Mouse (Mus musculus) lung, embryonic 14.5 days (tissue): Measurements from ENCODE around the gene Nox3. TPM values are rescaled to one million over a fixed set of nuclear protein-coding genes. Genes with fewer than 3 reads are reported as not detected.

Experiments
- ATAC-seq: fragments of 200-750 bp; cut with Nextera tagmentation; 2 replicates; pipeline ENCODE4 v1.8.0; 2017; ENCODE audit warnings: mild to moderate bottlenecking, moderate TSS enrichment, moderate library complexity; ENCODE audit not compliant: insufficient read depth
- DNase-seq: peaks from one replicate; pipeline ENCODE4 v3.0.0-alpha.2; 2015
- H3K27ac ChIP-seq: fragments of 300-500 bp; sonication (generic); 2 replicates; pipeline ENCODE4 v1.5.1; 2014; ENCODE audit warnings: low read depth, mild to moderate bottlenecking, moderate library complexity
- H3K27me3 ChIP-seq: fragments of 300-500 bp; sonication (generic); 2 replicates; pipeline ENCODE4 v1.6.1; 2014; ENCODE audit warnings: low read length, control low read depth; ENCODE audit not compliant: insufficient read depth
- H3K36me3 ChIP-seq: fragments of 300-500 bp; sonication (generic); 2 replicates; pipeline ENCODE4 v1.6.1; 2014; ENCODE audit warnings: control low read depth; ENCODE audit not compliant: insufficient read depth
- H3K4me1 ChIP-seq: fragments of 300-500 bp; sonication (generic); 2 replicates; pipeline ENCODE4 v1.6.1; 2014; ENCODE audit warnings: antibody characterized with exemption, control low read depth; ENCODE audit not compliant: insufficient read depth
- H3K4me2 ChIP-seq: fragments of 300-500 bp; sonication (generic); 2 replicates; pipeline ENCODE4 v1.6.1; 2014; ENCODE audit warnings: mild to moderate bottlenecking
- H3K4me3 ChIP-seq: fragments of 300-500 bp; sonication (generic); 2 replicates; pipeline ENCODE4 v1.5.1; 2014; ENCODE audit warnings: low read depth, low read length
- H3K9ac ChIP-seq: fragments of 300-500 bp; sonication (generic); 2 replicates; pipeline ENCODE4 v1.6.1; 2014
- H3K9me3 ChIP-seq: fragments of 300-500 bp; sonication (generic); 2 replicates; pipeline ENCODE4 v1.6.1; 2016; ENCODE audit warnings: low read depth, low read length, control low read depth
- CTCF ChIP-seq: IDR thresholded peaks from 2 replicates; pipeline ENCODE4 v1.5.1; 2016; ENCODE audit warnings: antibody characterized with exemption, low read depth
- WGBS: fragments of 180-500 bp; shearing (Covaris S2); extraction: QIAGEN DNeasy Blood & Tissue Kit; methylation state at CpG from one replicate; pipeline ENCODE4 v1.1.7; 2014; 5-methylcytosine and 5-hydroxymethylcytosine counted together
- polyA plus RNA-seq: library from polyadenylated mRNA; unstranded; fragments of >200 nt; fragmentation: Nextera tagmentation; extraction: Ambion mirVana; gene quantifications from 2 replicates; pipeline ENCODE4 v1.2.1, GENCODE M21; 2014

Gene Nox3
- not detected in 2 replicates for polyA plus RNA-seq

DNA sequence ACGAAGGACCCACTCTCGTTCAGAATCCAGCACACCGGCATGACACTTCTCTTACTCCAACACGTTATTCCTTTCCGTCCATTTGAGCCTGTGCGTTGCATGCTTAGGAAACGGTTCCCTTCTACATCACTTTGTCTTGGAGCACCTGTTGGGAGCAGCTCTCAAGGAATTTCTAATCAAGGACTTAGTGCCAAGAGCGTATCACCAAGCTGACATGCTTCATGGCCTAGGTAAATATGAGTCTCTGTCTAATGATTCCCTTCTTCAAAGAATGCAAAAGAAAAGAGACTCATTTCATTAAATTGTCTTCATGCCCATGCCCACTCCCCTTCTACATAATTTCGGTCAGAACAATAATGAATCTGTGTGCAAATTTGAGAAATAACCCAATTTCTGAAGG, at the start of gene Nox3:
Gene Nox3, minus strand, starts transcription at position 101 of the 400 bp plus-strand sequence.
- TF ChIP-seq CTCF: no peak
- H3K9me3 ChIP-seq: no peaks in the 10 kb centered on the region
- no peaks in the 10 kb centered on the region for H3K27me3 ChIP-seq
- WGBS: 90% methylated on average over 9 of the region's 9 CpGs
- H3K27ac ChIP-seq: no peak within 1 kb of the TSS
- ATAC-seq: no peak
- H3K36me3 ChIP-seq: no peaks in the 10 kb centered on the region
- no peak within 1 kb of the TSS for H3K4me3 ChIP-seq
- no peak within 1 kb of the TSS for H3K4me2 ChIP-seq
- H3K4me1 ChIP-seq: no peaks in the 10 kb centered on the region
- no peak within 1 kb of the TSS for H3K9ac ChIP-seq
- no peak for DNase-seq

DNA sequence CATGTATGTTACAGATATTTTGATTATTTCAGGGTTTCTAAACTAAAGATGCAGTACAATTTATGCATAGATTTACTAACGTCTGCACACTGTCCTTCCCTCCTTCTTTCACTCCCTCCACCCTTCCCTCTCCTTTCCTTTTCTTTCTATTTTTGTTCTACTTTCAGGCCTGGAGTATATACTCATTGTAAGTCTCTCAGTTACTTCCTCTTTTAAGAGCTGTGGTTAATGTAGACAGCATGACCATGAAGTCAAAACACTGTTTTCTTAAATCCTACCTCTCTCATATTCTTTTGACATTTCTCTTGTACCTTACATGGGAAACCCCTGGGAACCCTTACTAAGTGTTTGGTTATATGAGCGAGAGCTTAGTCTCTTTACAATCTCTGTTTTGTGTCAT, 48.3 kb upstream of the Nox3 start:
- ATAC-seq (no peak), DNase-seq (no peak)
- 60% methylated on average over 2 of the region's 2 CpGs for WGBS
- Histone ChIP-seq H3K9me3 (no peaks in the 10 kb centered on the region), H3K4me1 (no peaks in the 10 kb centered on the region), H3K4me2 (no peak overlapping the region), H3K27ac (no peak overlapping the region), H3K27me3 (no peaks in the 10 kb centered on the region), H3K4me3 (no peak overlapping the region), H3K9ac (no peak overlapping the region), H3K36me3 (no peaks in the 10 kb centered on the region)
- TF ChIP-seq CTCF: no peak

DNA sequence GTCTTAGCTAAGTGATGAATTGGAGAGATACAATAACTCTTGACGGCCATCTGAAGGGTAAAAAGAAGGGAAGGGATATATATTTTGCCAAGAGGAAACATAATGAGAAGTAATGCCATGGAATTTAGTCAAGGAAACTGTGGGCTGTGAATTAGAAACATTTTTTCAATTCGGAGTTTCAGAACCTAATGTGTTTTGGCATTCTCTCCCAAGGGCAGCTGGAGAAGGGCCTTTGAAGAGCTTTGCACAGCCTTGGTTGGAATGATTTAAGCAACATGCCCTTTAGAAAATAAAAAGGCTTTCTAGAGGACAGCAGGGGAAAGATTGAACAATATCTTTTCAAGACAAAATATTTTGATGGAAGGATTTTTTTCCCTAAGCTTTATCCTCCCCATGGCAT, 40.9 kb upstream of the Nox3 start:
- Histone ChIP-seq H3K27me3 (no peaks in the 10 kb centered on the region), H3K9ac (no peak overlapping the region), H3K4me2 (no peak overlapping the region), H3K4me3 (no peak overlapping the region), H3K27ac (no peak overlapping the region), H3K4me1 (no peaks in the 10 kb centered on the region), H3K36me3 (no peaks in the 10 kb centered on the region), H3K9me3 (no peaks in the 10 kb centered on the region)
- WGBS: 66% methylated on average over 2 of the region's 2 CpGs
- DNase-seq (peak; percentile 22), ATAC-seq (no peak)
- TF ChIP-seq CTCF: no peak

DNA sequence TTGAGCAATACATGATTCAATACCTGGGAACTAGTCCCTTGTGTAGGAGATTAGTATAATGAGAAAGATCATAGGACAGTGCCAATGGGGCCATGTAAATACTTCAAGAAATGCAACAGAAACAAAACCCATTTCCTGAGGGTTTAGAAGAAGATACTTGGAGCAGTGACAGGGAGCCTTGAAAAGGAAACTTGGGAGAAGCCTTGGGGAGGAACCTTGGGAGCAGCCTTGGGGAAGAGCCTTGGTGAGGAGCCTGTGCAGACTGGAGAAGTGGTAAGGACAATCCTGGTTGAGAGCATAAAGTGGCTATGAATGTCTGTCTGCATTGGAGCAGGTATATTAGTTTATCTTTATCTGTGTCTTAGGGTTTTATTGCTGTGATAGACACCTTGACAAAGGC, 38.2 kb upstream of the Nox3 start:
- Histone ChIP-seq H3K4me2 (no peak overlapping the region), H3K4me1 (no peaks in the 10 kb centered on the region), H3K9me3 (no peaks in the 10 kb centered on the region), H3K27me3 (no peaks in the 10 kb centered on the region), H3K9ac (no peak overlapping the region), H3K4me3 (no peak overlapping the region), H3K36me3 (no peaks in the 10 kb centered on the region), H3K27ac (no peak overlapping the region)
- DNase-seq: no peak
- ATAC-seq: no peak
- TF ChIP-seq CTCF: no peak

DNA sequence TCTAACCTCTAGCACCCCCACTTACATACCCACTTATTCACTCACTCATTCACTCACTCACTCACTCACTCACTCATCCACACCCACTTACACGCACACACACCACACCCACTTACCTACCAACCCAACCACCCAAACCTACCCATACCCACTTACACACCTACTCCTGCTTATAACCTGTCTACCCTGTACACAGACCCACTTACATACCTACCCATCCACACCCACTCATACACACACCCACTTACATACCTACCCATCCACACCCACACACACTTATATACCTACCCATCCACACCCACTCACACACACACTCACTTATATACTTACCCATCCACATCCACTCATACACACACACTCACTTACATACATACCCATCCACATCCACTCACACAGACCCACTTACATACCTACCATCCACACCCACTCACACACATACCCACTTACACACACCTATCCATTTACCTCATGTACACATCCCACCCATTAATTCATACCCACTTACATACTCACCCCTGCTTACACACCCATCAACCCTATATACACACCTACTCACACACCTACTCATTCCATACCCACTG, 9.4 kb upstream of the Nox3 start:
- Histone ChIP-seq H3K9ac (no peak overlapping the region), H3K9me3 (no peaks in the 10 kb centered on the region), H3K4me1 (no peaks in the 10 kb centered on the region), H3K36me3 (no peaks in the 10 kb centered on the region), H3K27me3 (no peaks in the 10 kb centered on the region), H3K4me2 (no peak overlapping the region), H3K27ac (no peak overlapping the region), H3K4me3 (no peak overlapping the region)
- 84% methylated on average over 1 of the region's 1 CpGs for WGBS
- no peak for DNase-seq
- no peak for ATAC-seq
- no peak for TF ChIP-seq CTCF

- Histone ChIP-seq H3K9ac (no peak overlapping the region), H3K4me3 (no peak overlapping the region), H3K4me1 (no peaks in the 10 kb centered on the region), H3K36me3 (no peaks in the 10 kb centered on the region), H3K27ac (no peak overlapping the region), H3K4me2 (no peak overlapping the region), H3K27me3 (no peaks in the 10 kb centered on the region), H3K9me3 (no peaks in the 10 kb centered on the region)
- WGBS: 27% methylated on average over 3 of the region's 3 CpGs
- ATAC-seq (no peak), DNase-seq (no peak)
- TF ChIP-seq CTCF: no peak
Measured at GRCm38 (mm10) chr17:3702320-3702719, 6.3 kb upstream of the Nox3 start.

DNA sequence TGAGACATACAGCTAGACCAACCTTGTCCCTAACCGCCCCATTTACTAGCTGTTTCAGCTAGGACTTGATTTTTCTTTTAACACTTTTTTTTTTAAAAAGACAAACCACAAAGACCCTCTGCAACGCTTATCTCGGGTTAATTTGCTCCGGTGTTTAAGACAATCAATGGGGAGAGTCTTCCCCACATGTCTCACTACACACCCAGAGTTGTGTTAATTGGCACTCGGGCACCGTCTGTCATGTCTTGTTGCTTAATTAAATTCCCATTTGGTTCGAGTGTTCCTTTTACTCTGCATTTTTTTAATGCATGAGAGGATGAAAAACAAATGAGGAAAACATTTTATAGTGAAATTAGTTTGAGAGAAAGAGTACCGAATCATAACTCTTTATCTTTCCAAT, 3.2 kb downstream of the Nox3 start:
- Histone ChIP-seq H3K9me3 (no peaks in the 10 kb centered on the region), H3K36me3 (no peaks in the 10 kb centered on the region), H3K4me1 (no peaks in the 10 kb centered on the region), H3K4me2 (no peak overlapping the region), H3K27me3 (peaks cover 3% of the 10 kb centered on the region; the same call in 1 of the 2 replicates), H3K27ac (no peak overlapping the region), H3K4me3 (no peak overlapping the region), H3K9ac (no peak overlapping the region)
- DNase-seq (no peak), ATAC-seq (no peak)
- no peak for TF ChIP-seq CTCF
- 60% methylated on average over 8 of the region's 8 CpGs for WGBS
